Mouse (Mus musculus) ES-Bruce4 (cell line): Measurements from ENCODE around the gene Slc44a4. TPM values are rescaled to one million over a fixed set of nuclear protein-coding genes. Genes with fewer than 3 reads are reported as not detected.

Experiments
- H3K27ac ChIP-seq: 2 replicates; pipeline ENCODE4 v1.5.1; 2012; ENCODE audit warnings: low read length, inconsistent platforms; ENCODE audit not compliant: insufficient read depth
- H3K27me3 ChIP-seq: 2 replicates; pipeline ENCODE4 v1.6.1; 2012; ENCODE audit warnings: mild to moderate bottlenecking, low read length, inconsistent platforms; ENCODE audit not compliant: control insufficient read depth, poor library complexity, insufficient read depth, severe bottlenecking
- H3K36me3 ChIP-seq: 2 replicates; pipeline ENCODE4 v1.6.1; 2012; ENCODE audit warnings: inconsistent platforms, mild to moderate bottlenecking, low read length, moderate library complexity; ENCODE audit not compliant: control insufficient read depth, poor library complexity, insufficient read depth, severe bottlenecking
- H3K4me1 ChIP-seq: one replicate; pipeline ENCODE4 v1.8.1; 2011; ENCODE audit warnings: low read length; ENCODE audit not compliant: control insufficient read depth, insufficient read depth
- H3K4me3 ChIP-seq: 2 replicates; pipeline ENCODE4 v1.5.1; 2011; ENCODE audit warnings: low read depth, mild to moderate bottlenecking, low read length
- H3K9ac ChIP-seq: 2 replicates; pipeline ENCODE4 v1.6.1; 2012; ENCODE audit warnings: low read depth, mild to moderate bottlenecking, inconsistent platforms; ENCODE audit not compliant: poor library complexity, severe bottlenecking
- H3K9me3 ChIP-seq: replicated peaks from 2 replicates; pipeline ENCODE4 v1.6.1; 2012; ENCODE audit warnings: mild to moderate bottlenecking, low read length, inconsistent platforms; ENCODE audit not compliant: control insufficient read depth, poor library complexity, insufficient read depth, severe bottlenecking
- CTCF ChIP-seq: IDR thresholded peaks from one replicate; pipeline ENCODE4 v1.8.1; 2011; ENCODE audit warnings: low read depth, low read length
- EP300 ChIP-seq: IDR thresholded peaks from 2 replicates; pipeline ENCODE4 v1.6.1; 2011; ENCODE audit warnings: low read depth, low read length; ENCODE audit not compliant: insufficient read depth
- POLR2A ChIP-seq: IDR thresholded peaks from one replicate; pipeline ENCODE4 v1.8.1; 2011; ENCODE audit warnings: low read length; ENCODE audit not compliant: insufficient read depth
- polyA plus RNA-seq: library from polyadenylated mRNA; stranded (reverse); fragments of >200 nt; gene quantifications from 2 replicates; pipeline ENCODE4 v1.2.4, GENCODE M21; 2011; ENCODE audit warnings: low read depth; ENCODE audit not compliant: missing spikeins, insufficient read depth, insufficient read length

The Slc44a4 gene
- polyA plus RNA-seq, 1 experiment, result 5.3 TPM

- Histone ChIP-seq H3K4me1 (no peaks in the 10 kb centered on the region), H3K27ac (no peak overlapping the region), H3K9ac (no peak overlapping the region), H3K4me3 (no peak overlapping the region), H3K9me3 (no peaks in the 10 kb centered on the region), H3K27me3 (no peaks in the 10 kb centered on the region), H3K36me3 (no peaks in the 10 kb centered on the region)
- TF ChIP-seq POLR2A (no peak), CTCF (peak; percentile 40)
Observed at GRCm38 (mm10) chr17:34922939-34923338, 8.7 kb downstream of the Slc44a4 start.

GRCm38 (mm10) chr17:34924258-34924657 lies 10.0 kb downstream of the Slc44a4 start:
- Histone ChIP-seq H3K27me3 (no peaks in the 10 kb centered on the region), H3K4me3 (no peak overlapping the region), H3K9ac (no peak overlapping the region), H3K9me3 (no peaks in the 10 kb centered on the region), H3K36me3 (no peaks in the 10 kb centered on the region), H3K4me1 (no peaks in the 10 kb centered on the region), H3K27ac (no peak overlapping the region)
- no peak for TF ChIP-seq CTCF
- TF ChIP-seq POLR2A, result no peak
- no peak for TF ChIP-seq EP300

GRCm38 (mm10) chr17:34927306-34928019 lies 13.2 kb downstream of the Slc44a4 start:
- Histone ChIP-seq H3K27ac (no peak overlapping the region), H3K27me3 (no peaks in the 10 kb centered on the region), H3K4me3 (0 out of 2 replicates have a peak overlapping the region, but pooled peaks have one; percentile 50), H3K36me3 (no peaks in the 10 kb centered on the region), H3K9ac (peak overlapping the region; percentile 15; the same call in 1 of the 2 replicates), H3K9me3 (no peaks in the 10 kb centered on the region), H3K4me1 (no peaks in the 10 kb centered on the region)
- no peak for TF ChIP-seq CTCF
- TF ChIP-seq EP300, result no peak
- TF ChIP-seq POLR2A, result no peak

- Histone ChIP-seq H3K9ac (no peak overlapping the region), H3K36me3 (no peaks in the 10 kb centered on the region), H3K4me1 (no peaks in the 10 kb centered on the region), H3K4me3 (no peak overlapping the region), H3K27ac (no peak overlapping the region), H3K27me3 (no peaks in the 10 kb centered on the region), H3K9me3 (no peaks in the 10 kb centered on the region)
- TF ChIP-seq CTCF (no peak), EP300 (no peak)
Observed at GRCm38 (mm10) chr17:34928841-34929240, 14.6 kb downstream of the Slc44a4 start.

GRCm38 (mm10) chr17:34931061-34931734 lies 16.9 kb downstream of the Slc44a4 start, which contains the start of gene Neu1:
TSS of gene Neu1 (plus strand) at chr17:34931253.
- peak within 1 kb of the TSS; percentile 60 for H3K9ac ChIP-seq
- H3K36me3 ChIP-seq, result no peaks in the 10 kb centered on the region
- H3K9me3 ChIP-seq, result no peaks in the 10 kb centered on the region
- H3K4me3 ChIP-seq, result peak within 1 kb of the TSS; percentile 92
- no peak within 1 kb of the TSS for H3K27ac ChIP-seq
- peaks cover 2% of the 10 kb centered on the region for H3K4me1 ChIP-seq
- H3K27me3 ChIP-seq, result no peaks in the 10 kb centered on the region
- TF ChIP-seq CTCF (peak; percentile 53), POLR2A (no peak)

DNA sequence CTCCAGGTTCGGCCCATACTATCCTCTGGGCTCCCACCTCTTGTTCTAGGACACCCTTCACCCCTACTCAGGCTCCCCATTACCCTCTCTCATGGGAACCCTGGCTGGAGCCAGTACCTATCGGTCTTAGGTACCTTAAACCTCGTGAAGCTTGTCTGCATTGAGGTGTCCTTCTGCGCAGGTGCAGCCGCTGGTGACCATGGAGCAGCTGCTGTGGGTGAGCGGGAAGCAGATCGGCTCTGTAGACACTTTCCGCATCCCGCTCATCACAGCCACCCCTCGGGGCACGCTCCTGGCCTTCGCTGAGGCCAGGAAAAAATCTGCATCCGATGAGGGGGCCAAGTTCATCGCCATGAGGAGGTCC lies 17.5 kb downstream of the Slc44a4 start:
- Histone ChIP-seq H3K9me3 (no peaks in the 10 kb centered on the region), H3K4me3 (peak overlapping the region; percentile 92), H3K27me3 (no peaks in the 10 kb centered on the region), H3K4me1 (peaks cover 2% of the 10 kb centered on the region), H3K36me3 (no peaks in the 10 kb centered on the region), H3K27ac (no peak overlapping the region), H3K9ac (peak overlapping the region; percentile 60)
- TF ChIP-seq POLR2A (no peak), EP300 (no peak), CTCF (no peak)
